Mouse (Mus musculus) bone marrow, adult 2 months (tissue): ENCODE results near the gene Pde4dip.

Experiments used
- CTCF ChIP-seq: fragments of 200-500 bp; IDR thresholded peaks from 2 replicates; pipeline ENCODE4 v1.5.1; 2011; ENCODE audit warnings: low read length, control low read depth; ENCODE audit not compliant: control insufficient read depth, insufficient read depth
- POLR2A ChIP-seq: fragments of 200-500 bp; IDR thresholded peaks from 2 replicates; pipeline ENCODE4 v1.6.1; 2011; ENCODE audit warnings: low read depth, mild to moderate bottlenecking, control low read depth, low read length, borderline replicate concordance; ENCODE audit not compliant: control insufficient read depth

- TF ChIP-seq POLR2A (no peak), CTCF (peak; percentile 59)
Measured at GRCm38 (mm10) chr3:97879222-97879621, 9.3 kb downstream of the Pde4dip start.
